Mouse (Mus musculus): ENCODE results near the gene D17H6S53E.
A peak's percentile ranks its signal among the peaks of the same experiment; 100 is the strongest.

The D17H6S53E gene

GRCm38 (mm10) chr17:35158850-35159593 is 32.8 kb downstream of the D17H6S53E start:
- no peak for DNase-seq (ENCODE audit: extremely low read depth, low read depth)

DNA sequence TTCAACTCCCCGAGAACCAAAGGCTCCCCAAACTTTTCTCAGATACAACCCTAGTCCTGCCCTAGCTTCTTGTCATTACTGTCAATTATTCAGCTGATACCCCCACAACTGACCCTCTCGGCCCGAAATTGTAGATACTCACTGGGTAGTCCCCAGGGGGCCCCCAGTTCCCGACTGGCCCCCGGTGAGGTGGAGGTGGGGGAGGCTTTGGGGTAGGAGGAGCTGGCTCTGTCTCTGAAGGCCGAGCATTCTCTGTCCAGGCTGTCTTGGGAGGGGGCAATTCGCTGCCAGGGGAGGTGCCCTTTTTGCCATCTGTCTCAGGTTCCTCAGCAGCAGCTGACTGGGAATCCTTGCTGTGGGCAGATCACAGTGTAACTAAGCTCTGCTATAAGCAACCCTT is 33.5 kb downstream of the D17H6S53E start:
- DNase-seq (ENCODE audit: extremely low read depth, low read depth) = no peak

DNA sequence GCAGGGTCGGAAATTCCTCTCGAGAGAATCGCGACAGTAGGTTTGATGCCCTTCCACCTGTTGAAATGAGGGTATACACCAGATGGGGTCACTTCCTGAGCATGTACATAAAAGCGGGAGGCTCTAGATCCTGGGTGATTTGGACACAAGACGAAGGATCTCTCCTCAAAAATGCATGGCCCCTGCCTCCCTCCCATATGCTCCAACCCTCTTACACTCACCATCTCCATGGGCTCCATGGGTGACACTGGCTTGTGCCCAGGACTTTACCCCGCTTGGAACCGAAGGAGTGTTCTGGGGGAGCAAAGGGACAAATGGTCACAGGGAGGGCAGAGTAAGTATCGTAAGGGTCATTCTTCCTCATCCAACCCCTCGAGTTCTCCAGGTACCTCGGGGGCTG is 35.2 kb downstream of the D17H6S53E start:
- DNase-seq (ENCODE audit: extremely low read depth, low read depth) = no peak

DNA sequence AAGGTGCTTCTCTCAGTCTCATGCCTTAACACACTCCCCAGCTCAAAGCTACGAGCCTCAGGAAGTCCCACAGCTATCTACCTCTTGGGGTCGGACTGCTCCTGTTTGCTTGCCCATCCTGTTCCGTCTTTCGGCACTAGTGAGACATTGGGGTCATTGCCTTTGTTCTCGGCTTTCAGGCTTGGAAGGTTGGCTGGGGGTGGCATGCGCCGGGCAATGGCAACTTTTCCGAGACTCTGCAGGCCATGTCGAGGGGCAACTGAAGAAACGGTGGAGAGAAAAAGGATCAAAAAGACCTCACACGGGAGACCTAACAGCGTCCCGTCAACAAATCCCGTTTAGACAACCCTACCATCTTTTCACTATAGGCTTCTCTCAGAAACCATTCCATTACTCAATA is 35.9 kb downstream of the D17H6S53E start:
- no peak for DNase-seq (ENCODE audit: extremely low read depth, low read depth)

DNA sequence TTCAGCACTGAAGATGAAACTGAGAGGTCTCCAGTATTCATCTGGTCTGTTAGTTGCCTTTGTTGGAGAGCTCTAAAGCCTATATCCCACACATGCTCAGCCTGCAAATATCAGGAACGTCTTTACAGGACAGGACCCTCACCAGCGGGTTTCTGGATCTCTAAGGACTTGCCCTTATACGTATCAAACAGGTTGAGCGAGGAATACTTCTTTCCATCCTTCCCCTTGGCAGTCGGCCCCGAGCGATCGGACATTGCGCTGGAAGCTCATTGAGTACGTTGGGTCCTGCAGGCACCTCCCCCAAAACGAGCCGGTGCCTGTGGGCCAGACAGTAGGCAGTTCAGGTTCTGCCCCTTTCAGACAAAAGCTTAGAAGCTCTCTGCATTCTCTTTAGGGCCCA is 36.6 kb downstream of the D17H6S53E start:
- DNase-seq (ENCODE audit: extremely low read depth, low read depth) = no peak

- no peak for DNase-seq (ENCODE audit: extremely low read depth, low read depth)
These were observed 37.3 kb downstream of the D17H6S53E start for GRCm38 (mm10) chr17:35163326-35164081.

DNA sequence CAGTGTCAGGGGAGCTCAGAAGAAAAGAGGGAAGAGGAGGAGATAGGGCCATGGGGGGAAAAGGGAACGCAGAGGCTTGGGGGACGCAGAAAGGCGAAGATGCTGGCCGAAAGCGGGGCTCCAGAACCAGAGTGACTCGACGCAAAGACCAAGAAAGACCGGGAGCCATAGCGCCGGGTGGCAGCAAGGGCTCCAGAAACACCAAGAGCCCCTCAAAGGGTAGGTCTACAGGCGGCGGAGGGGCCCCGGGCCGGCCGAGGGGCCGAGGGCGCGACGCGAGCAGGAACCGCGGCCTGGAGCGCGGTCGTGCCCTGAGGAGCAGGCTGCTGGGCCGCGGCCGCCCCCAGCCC is 38.0 kb downstream of the D17H6S53E start:
- no peak for DNase-seq (ENCODE audit: extremely low read depth, low read depth)

GRCm38 (mm10) chr17:35164568-35165450 is 38.6 kb downstream of the D17H6S53E start, which contains the start of gene Prrc2a:
Prrc2a (minus strand) TSS chr17:35164897.
- DNase-seq (ENCODE audit: extremely low read depth, low read depth) = peak; percentile 90

DNA sequence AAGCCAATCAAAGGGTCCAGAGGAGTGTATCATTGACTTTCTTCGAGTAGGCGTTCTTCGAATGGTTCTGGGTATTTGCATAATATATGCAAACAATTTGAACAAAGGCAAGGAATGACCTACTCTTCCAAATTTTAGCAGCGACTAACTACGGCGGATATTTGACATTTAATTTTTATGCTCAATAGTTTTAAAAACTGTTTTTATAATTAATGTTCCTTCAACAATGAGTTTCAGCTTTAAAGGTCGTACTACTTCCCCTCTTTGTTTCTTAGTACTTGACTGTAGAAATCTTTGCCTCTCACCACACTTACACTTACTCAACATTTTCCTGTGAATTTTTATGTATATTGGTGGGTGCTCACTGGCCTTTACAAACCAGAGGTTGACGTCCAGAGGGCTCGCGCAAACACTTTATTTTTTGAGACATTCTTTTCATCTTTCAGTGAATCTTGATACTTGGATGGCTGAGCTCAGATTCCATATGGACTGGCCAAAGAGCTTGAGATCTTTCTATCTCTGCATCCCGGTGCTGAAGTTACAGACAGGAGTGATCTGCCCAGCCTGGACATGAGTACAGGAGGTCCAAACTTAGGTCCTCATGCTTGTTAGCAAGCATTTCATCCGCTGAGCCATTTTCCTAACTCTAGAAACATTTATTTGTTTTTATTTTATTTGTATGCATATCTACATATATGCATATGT is 39.4 kb downstream of the D17H6S53E start:
- no peak for DNase-seq (ENCODE audit: extremely low read depth, low read depth)

DNA sequence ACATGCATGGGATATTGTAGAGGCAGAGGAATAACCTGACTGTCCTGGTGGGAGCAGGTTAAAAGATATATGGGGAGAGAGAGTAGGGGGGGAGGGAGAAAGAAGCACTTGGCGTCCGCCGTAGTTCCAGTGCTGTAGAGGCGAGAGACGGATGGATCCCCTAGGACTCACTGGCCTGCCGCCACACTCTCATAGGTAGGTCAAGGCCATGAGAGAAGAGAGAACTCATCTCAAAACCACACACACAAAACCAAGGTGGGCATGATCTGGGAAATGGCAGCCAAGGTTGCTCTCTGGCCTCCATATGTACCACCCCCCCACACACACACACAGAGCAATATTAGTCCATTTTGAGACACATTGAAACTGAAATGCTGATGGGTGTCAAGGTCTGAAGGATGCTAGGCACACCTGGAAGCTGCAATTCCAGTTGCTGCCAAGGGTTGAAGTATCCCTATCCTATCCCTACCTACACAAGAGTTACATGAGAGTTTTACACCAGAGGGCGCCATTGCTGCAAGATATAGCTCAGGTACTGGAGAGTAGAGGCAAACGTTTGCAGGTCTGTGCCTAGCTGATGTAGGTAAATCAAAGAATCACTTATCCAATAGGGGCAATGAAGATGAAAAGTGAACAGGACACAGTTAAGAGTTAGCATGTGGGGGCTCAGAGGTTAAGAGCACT is 40.3 kb downstream of the D17H6S53E start:
- DNase-seq (ENCODE audit: extremely low read depth, low read depth) = peak; percentile 47

GRCm38 (mm10) chr17:35167794-35168193 is 41.6 kb downstream of the D17H6S53E start:
- no peak for DNase-seq (ENCODE audit: extremely low read depth, low read depth)

DNA sequence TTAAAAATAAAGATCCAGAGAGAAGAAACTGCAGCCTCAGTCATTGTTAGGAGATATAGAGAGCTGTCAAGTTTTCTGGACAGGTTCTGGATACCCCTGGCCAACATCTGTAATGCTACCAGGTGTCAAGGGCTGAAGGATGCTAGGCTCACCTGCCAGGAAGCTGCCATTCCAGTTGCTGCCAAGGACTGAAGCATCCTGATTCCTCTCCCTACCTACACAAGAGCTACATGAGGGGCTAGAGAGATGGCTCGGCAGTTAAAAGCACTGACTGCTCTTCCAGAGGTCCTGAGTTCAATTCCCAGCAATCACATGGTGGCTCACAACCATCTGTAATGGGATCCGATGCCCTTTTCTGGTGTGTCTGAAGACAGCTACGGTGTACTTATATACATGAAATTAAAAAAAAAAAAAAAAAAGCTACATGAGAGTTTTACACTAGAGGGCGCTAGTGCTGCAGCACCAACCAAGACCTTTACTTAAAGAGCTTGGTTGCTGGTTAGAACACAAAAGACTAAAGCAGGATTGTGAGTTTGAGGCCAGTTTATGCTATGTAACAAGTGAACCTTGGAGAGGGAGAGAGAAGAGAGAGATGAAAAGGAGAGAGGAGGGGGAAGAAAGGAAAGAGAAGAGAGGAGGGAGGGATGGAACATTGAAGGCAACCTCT is 42.5 kb downstream of the D17H6S53E start:
- peak; percentile 42 for DNase-seq (ENCODE audit: extremely low read depth, low read depth)

DNA sequence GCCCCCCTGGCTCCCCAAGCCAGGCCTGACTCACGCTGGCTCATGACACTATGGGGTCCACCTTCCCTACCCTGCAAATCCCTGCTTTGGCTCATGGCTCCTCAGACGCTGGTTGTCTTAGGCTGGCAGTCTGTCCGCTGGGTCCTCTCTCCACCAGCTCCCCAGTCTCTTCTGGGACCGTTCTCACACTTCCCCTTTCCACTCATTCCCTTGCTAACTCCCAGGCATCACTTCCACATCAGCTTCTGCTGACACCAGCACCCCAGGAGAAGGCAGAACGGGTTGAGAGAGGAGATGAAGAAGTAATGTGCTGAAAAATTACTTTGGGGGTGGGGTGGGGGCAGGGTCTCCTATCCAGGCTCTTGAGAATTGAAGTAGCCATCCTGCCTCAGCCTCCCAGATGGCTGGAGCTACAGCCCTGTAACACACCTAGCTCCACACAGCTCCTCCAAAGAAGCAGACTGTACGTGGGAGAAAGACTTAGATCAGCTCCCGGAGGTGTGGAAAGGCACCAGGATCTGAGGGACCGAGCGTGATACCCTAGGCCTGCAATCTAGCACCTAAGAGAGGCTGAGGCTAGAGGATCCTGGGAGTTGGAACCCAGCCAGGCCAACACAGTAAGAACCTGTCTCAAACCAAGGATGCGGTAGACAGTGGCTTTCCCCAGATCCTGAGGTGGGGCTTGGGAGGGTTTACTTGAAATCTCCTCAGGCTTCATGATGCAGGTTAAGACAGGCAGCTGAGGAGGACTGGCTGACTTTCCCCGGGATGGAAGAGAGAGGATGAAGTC is 46.5 kb downstream of the D17H6S53E start:
- no peak for DNase-seq (ENCODE audit: extremely low read depth, low read depth)

DNA sequence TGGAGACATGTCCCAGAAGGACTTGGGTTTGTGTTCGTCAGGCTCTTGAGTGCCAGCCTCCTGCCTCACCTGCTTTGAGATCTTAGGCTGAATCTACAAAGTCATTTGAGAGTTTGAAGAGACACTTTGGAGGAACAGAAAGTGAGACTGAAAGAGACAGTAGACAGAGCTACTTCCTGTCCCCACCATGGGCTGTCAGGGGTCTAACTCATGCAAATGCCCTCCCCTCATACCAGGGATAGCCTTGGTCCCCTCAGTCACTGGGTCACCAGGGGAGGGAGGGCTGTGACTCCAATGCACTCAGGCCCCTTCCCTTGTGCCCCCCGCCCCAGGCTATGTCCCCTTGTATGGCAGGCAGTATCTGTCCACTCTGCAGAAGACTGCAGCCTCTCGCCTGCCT is 47.2 kb downstream of the D17H6S53E start:
- DNase-seq (ENCODE audit: extremely low read depth, low read depth) = no peak

GRCm38 (mm10) chr17:35174201-35174977 is 48.2 kb downstream of the D17H6S53E start:
- DNase-seq (ENCODE audit: extremely low read depth, low read depth) = no peak

- no peak for DNase-seq (ENCODE audit: extremely low read depth, low read depth)
These were observed 49.2 kb downstream of the D17H6S53E start for GRCm38 (mm10) chr17:35175382-35175781.

DNA sequence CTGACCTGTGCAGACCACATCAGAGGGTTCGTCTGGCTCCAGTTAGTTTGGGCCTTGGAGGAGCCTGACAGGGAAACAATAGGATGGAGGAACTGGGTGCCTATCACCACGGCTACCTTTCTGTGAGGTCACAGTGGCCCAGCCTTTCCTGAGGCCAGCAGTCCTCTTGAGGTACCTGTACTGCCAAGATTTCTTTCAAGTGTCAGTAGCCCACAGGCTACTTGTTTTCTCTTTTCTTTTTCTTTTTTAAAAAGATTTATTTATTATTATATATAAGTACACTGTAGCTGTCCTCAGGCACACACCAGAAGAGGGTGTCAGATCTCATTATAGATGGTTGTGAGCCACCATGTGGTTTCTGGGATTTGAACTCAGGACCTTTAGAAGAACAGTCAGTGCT is 49.8 kb downstream of the D17H6S53E start, which contains the start of gene Aif1:
Aif1 (minus strand) TSS at position 101 of the 400 bp plus-strand sequence.
- DNase-seq (ENCODE audit: extremely low read depth, low read depth) = no peak
